Mouse (Mus musculus): ENCODE results near the gene Gpr87. TPM values are rescaled to one million over a fixed set of nuclear protein-coding genes. Genes with fewer than 3 reads are reported as not detected.
"Not testable (repeated sequence)": the region's sequence is repeated elsewhere in the genome, so short reads cannot be mapped to it uniquely, and the experiment has no call there.

Gene Gpr87
- total RNA-seq, 2 experiments from 2014 or later: not detected

DNA sequence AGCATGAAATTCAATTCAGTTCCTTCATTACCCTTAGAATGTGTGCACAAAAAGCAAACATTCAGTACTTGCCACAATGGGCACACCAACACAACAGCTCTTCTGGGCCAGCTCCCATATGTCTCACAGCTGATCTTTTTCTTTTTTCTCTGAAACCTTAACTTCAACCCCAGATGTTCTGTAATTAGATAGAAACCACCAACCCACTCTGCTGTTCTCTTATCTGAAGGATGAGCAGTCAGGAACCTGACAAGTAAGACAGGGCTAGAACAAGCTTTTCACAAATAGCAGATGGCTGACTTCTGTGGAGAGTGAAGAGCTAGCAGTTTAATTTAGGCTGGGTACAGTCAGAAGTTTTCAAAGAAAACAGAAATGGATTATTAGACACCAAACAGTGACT lies 45.3 kb downstream of the Gpr87 start:
- peak in 1 of 2 experiments; percentile 39 for DNase-seq (ENCODE audit: low spot score in 2 of 2)
- Histone ChIP-seq H3K27ac (peak overlapping the region; percentile 63), H3K4me3 (no peak overlapping the region)
- TF ChIP-seq CTCF (conservative IDR thresholded peaks at IDR 0.05): no peak

DNA sequence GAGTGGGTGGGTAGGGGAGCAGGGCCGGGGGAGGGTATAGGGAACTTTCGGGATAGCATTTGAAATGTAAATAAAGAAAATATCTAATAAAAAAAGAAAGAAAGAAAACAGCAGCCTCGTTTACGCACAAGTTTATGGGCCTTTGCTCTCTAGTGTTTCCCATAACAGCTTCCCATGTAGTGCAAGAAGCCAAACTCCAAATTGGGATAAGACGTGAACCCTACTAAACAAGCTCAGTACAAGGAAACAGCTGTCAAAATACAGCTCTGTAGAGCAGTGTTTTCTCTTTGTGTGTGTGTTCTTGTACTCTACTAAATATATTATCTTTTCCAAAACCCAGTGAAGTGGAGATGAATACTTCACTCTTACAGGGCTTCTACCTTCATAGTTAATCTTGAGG lies 49.7 kb downstream of the Gpr87 start:
- no peak for DNase-seq (ENCODE audit: low spot score in 2 of 2)
- no peak for TF ChIP-seq CTCF (conservative IDR thresholded peaks at IDR 0.05)
- H3K27ac ChIP-seq: no peak overlapping the region
- no peak overlapping the region for H3K4me3 ChIP-seq

DNA sequence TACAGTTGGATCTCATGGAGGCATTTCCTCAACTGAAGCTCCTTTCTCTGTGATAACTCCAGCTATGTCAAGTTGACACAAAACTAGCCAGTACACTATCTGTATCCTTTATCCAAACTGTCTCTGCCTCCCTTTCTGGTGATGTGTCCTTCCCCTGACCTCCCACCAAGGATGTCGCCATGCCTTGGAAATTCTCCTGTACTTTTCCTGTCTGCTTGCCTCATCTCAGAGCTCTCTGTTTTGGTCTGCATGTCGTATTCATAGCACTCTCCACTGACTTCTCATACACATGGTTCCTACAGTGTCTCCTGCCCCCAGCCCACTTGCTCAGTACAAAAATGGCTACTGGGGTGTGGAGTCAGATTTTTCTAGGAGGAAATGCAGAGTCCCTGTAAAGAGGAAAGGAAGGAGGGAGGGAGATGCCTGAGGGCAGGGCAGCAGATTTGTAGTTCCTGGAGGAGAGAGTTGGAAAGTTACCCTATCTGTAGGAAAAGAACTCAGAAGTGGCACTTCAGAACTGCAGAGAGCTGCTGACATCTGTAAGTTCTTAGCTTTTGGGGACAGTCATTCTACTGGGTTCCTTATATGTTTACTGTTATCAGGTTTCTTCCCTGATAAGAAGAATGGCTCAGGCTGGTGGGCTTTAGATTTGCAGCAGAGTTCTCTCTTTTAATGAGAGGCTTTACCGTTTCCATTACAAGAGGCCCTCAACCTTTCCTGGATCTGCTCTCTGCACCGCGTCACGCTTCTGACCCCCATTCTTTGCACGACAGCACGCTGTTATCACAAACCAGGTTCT lies 53.2 kb downstream of the Gpr87 start:
- Histone ChIP-seq H3K4me3 (no peak overlapping the region), H3K27ac (0 out of 2 replicates have a peak overlapping the region, but pooled peaks have one; percentile 46)
- TF ChIP-seq CTCF (conservative IDR thresholded peaks at IDR 0.05): no peak
- DNase-seq (ENCODE audit: low spot score in 2 of 2): no peak

DNA sequence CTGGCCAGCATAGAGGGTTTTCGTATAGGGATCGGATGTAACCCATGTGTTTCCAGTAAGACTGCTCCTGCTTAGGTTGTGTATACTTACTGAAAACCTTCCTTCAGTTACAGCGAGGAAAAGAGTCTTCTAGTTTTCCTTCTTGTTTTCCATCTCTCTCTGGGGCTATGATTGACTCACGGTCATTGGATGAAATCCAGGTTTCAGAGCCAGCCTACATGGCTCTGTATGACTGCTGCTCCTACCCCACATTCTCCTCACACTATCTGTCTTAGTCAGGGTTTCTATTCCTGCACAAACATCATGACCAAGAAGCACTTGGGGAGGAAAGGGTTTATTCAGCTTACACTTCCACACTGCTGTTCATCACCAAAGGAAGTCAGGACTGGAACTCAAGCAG lies 54.0 kb downstream of the Gpr87 start:
- DNase-seq (ENCODE audit: low spot score in 2 of 2); H3K4me3 ChIP-seq: not testable (repeated sequence)
- 0 out of 2 replicates have a peak overlapping the region, but pooled peaks have one; percentile 46 for H3K27ac ChIP-seq

- TF ChIP-seq CTCF (conservative IDR thresholded peaks at IDR 0.05): no peak
- no peak for DNase-seq (ENCODE audit: low spot score in 2 of 2)
- Histone ChIP-seq H3K4me3 (no peak overlapping the region), H3K27ac (no peak overlapping the region)
Measured at GRCm38 (mm10) chr3:59140115-59140514, 54.8 kb downstream of the Gpr87 start.

DNA sequence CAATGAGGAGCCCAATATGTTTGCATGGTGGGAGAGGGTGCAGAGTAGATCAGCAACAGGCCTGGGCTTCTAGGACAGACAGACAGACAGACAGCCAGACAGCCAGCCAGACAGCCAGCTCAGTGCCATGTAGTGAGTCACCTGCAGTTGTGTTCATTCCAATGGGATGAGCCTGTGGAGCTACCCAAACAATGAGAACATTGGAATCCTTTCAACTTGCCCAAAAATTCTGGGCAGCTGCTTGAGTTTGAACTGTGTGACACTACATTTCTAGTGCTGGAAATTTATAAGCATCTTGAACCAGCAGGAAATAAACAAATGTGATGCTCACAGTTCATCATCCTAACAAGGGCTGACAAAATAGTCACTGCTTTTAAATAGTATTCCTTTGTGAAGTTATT lies 55.3 kb downstream of the Gpr87 start:
- H3K27ac ChIP-seq: no peak overlapping the region
- TF ChIP-seq CTCF (conservative IDR thresholded peaks at IDR 0.05): no peak
- no peak for DNase-seq (ENCODE audit: low spot score in 2 of 2)
- H3K4me3 ChIP-seq: no peak overlapping the region

DNA sequence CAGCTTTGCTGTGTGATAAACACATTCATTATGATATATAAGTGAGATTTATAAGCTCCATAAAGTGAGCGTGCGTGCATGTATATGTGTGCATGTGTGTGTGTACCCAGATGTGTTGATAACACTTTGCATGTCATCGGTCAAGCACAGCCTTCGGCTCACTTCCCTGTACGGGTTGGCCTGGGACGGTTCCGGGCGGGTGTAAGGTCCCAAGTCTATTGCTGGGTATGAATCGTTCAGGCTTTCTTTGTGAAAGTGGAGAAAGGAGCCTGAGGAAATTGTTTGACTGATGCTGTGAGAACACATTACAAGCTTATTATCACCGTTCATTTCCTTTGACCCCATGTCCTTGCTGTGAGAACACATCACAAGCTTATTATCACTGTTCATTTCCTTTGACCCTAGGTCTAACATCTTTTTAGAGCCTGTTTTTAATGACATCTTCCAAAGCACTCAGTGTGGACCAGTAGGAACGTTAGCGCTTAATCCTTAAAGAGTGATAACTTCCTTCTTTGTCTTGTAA lies 55.9 kb downstream of the Gpr87 start:
- no peak overlapping the region for H3K4me3 ChIP-seq
- H3K27ac ChIP-seq: no peak overlapping the region
- no peak for TF ChIP-seq CTCF (conservative IDR thresholded peaks at IDR 0.05)

DNA sequence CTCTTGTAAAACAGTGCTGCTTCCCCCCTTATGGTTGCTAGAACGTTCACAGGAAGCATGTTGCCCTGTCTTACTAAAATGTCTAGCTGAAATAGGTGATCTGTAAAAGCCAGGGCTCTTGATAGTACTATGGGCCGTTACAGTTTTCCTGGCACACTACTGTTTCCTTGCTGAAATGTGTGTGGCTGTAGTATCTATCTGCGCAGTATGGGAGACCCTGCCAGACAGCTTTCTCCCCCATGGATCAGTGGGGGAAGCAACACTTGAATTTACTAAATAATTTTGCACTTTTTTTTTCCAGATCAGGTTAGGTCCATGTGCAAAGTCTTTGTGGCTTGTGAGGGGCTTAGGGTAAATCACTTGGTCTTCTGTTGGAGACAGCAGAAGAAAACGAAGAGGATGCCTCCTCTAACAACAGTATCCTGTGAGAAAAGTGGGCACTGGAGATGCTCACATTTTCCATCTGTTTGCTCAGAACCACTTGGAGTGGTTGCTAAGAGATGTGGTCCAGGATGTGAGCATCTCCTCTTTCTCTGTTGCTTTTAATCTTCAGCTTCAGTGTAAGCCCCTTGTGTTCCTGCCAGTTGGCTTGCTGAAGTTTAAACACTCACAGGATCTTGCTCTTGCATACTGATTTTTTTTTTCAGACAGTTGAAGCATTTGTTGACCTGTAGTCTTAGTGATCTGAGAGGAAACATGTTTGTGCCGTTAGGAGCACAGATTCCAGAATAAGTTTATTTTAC lies 58.8 kb downstream of the Gpr87 start:
- no peak for DNase-seq (ENCODE audit: low spot score in 2 of 2)
- no peak for TF ChIP-seq CTCF (conservative IDR thresholded peaks at IDR 0.05)
- Histone ChIP-seq H3K4me3 (no peak overlapping the region), H3K27ac (peak overlapping the region; percentile 46; the same call in 1 of the 2 replicates)

More for the DNA sequence above, 55.9 kb downstream of the Gpr87 start:
- no peak for DNase-seq (ENCODE audit: low spot score in 2 of 2)

DNA sequence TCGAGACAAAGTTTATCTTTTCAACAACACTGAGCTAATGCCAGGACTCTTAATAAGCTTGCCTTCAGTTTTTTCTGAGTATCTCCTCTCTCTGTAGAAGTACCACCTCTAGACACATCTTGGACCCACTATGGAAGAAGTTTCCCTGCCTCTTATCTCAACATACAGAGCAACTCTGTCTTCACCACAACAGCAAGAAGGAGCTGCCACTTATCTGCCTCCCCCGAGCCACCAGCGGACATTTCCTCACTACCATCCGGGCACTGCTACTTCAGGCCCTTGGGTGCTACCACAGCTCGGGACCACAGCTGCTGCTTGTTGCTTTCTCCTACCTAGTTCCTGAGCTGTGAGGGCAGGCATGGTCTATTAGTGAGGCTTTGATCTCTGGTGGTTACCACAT lies 61.7 kb downstream of the Gpr87 start:
- no peak for DNase-seq (ENCODE audit: low spot score in 2 of 2)
- no peak for TF ChIP-seq CTCF (conservative IDR thresholded peaks at IDR 0.05)
- H3K27ac ChIP-seq: no peak overlapping the region
- H3K4me3 ChIP-seq: no peak overlapping the region

- DNase-seq (ENCODE audit: low spot score in 2 of 2): no peak
- TF ChIP-seq CTCF (conservative IDR thresholded peaks at IDR 0.05): no peak
- no peak overlapping the region for H3K4me3 ChIP-seq
- peak overlapping the region; percentile 67; the same call in 1 of the 2 replicates for H3K27ac ChIP-seq
Measured at GRCm38 (mm10) chr3:59131966-59132365, 62.9 kb downstream of the Gpr87 start.

DNA sequence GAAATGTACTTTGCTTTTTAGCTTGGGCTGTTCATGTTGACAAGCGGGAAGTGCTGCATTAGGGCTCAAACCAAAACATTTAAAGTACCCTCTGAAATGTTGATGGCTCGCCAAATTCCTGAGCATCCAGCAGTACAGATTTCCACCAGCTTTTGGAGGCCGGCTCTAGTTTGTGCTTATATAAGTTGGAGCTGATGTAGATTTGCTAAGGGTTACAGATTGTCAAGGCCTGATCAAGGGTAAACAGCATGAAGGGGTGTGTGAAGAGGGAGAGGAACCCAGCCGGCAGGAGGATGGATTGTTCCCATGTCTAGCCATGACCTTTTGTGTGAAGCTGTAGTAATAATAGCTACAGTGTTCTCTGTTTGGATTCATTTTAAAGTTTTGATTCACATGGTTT lies 63.8 kb downstream of the Gpr87 start:
- H3K27ac ChIP-seq: peak overlapping the region; percentile 67; the same call in 1 of the 2 replicates
- TF ChIP-seq CTCF (conservative IDR thresholded peaks at IDR 0.05): no peak
- H3K4me3 ChIP-seq: no peak overlapping the region
- no peak for DNase-seq (ENCODE audit: low spot score in 2 of 2)

DNA sequence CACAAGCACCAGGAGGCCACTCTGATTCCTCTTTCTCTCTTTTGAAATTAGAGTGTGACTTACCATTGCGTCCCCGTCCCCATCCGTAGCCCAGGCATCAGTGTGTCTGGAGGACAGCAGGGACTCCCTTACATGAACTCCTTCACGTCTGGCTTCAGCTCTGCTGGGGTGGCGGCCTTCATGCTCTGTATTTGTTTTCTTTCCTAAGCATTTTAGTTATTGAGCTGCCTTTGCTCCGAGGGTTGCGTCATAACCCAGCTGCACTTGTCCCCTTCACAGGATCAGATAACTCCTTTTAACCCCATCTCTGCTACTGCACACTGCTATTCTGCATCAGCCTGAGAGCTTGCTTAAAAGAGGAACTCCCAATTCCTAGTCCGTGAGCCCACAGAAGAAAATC lies 64.5 kb downstream of the Gpr87 start:
- no peak for TF ChIP-seq CTCF (conservative IDR thresholded peaks at IDR 0.05)
- Histone ChIP-seq H3K4me3 (no peak overlapping the region), H3K27ac (peak overlapping the region; percentile 67; the same call in 1 of the 2 replicates)
- no peak for DNase-seq (ENCODE audit: low spot score in 2 of 2)

GRCm38 (mm10) chr3:59129547-59129946 lies 65.4 kb downstream of the Gpr87 start:
- TF ChIP-seq CTCF (conservative IDR thresholded peaks at IDR 0.05): no peak
- Histone ChIP-seq H3K4me3 (no peak overlapping the region), H3K27ac (no peak overlapping the region)
- DNase-seq (ENCODE audit: low spot score in 2 of 2): no peak

Other genes starting within 250 kb of the Gpr87 start
- gene Med12l, start 189.3 kb downstream of the Gpr87 start, total RNA-seq (2021): 10 to 100 TPM; 54.2 to 61.6 TPM
- not detected for gene Gpr171, start 93.3 kb downstream of the Gpr87 start, total RNA-seq (2021)
- 1 to 10 TPM; 1.8 to 3.5 TPM for gene P2ry14, start 41.5 kb downstream of the Gpr87 start, total RNA-seq (2021)
- gene P2ry13, start 15.8 kb upstream of the Gpr87 start, total RNA-seq (2021): 10 to 100 TPM in 1 of 2 experiments, 1 to 10 TPM in 1; 9.4 to 10.1 TPM
- 10 to 100 TPM; 38.5 to 43.3 TPM for gene P2ry12, start 67.8 kb upstream of the Gpr87 start, total RNA-seq (2021)
- gene Igsf10, start 149.3 kb upstream of the Gpr87 start, total RNA-seq (2021): 1 to 10 TPM; 1.7 to 2.1 TPM

All from layer of hippocampus, adult 2 months (tissue).